Mouse (Mus musculus): ENCODE measurements around the gene Slc7a4. TPM values are rescaled to one million over a fixed set of nuclear protein-coding genes. Genes with fewer than 3 reads are reported as not detected.

Gene Slc7a4
- polyA plus RNA-seq, 1 experiment from 2014 or later, result 25.0 TPM

GRCm38 (mm10) chr16:17524156-17524555 lies 58.9 kb downstream of the Slc7a4 start:
- H3K9me3 ChIP-seq (ENCODE audit: control insufficient read depth, low read length), result no peaks in the 10 kb centered on the region
- H3K9ac ChIP-seq (replicated peaks; ENCODE audit: low read length), result no peak overlapping the region
- no peaks in the 10 kb centered on the region for H3K27me3 ChIP-seq (ENCODE audit: control insufficient read depth, insufficient read depth, low read length)
- H3K4me1 ChIP-seq (ENCODE audit: control insufficient read depth, insufficient read depth, low read length), result no peaks in the 10 kb centered on the region
- DNase-seq (no peak), ATAC-seq (ENCODE audit: low FRiP score, low TSS enrichment) (no peak)
- WGBS, result 93% methylated on average over 11 of the region's 11 CpGs
- H3K4me2 ChIP-seq (ENCODE audit: low read length), result no peak overlapping the region
- H3K27ac ChIP-seq (replicated peaks; ENCODE audit: low read depth, low read length), result no peak overlapping the region
- H3K36me3 ChIP-seq (ENCODE audit: control insufficient read depth, insufficient read depth, low read length), result peaks cover 94% of the 10 kb centered on the region
- no peak overlapping the region for H3K4me3 ChIP-seq (replicated peaks; ENCODE audit: low read depth, low read length)

Other genes with a start within 250 kb of the Slc7a4 start
- gene Snap29, start 177.2 kb downstream of the Slc7a4 start, polyA plus RNA-seq (2014; fragmentation: Nextera tagmentation; extraction: Ambion mirVana), result 10.7 and 16.2 TPM in 2 replicates
- 65.2 and 77.6 TPM in 2 replicates for gene Pi4ka, start 176.9 kb downstream of the Slc7a4 start, polyA plus RNA-seq (2014; fragmentation: Nextera tagmentation; extraction: Ambion mirVana)
- gene Crkl, start 131.2 kb downstream of the Slc7a4 start, polyA plus RNA-seq (2014; fragmentation: Nextera tagmentation; extraction: Ambion mirVana), result 76.3 and 85.4 TPM in 2 replicates
- 4.4 and 4.7 TPM in 2 replicates for gene Aifm3, start 93.6 kb downstream of the Slc7a4 start, polyA plus RNA-seq (2014; fragmentation: Nextera tagmentation; extraction: Ambion mirVana)
- gene Lztr1, start 74.5 kb downstream of the Slc7a4 start, polyA plus RNA-seq (2014; fragmentation: Nextera tagmentation; extraction: Ambion mirVana), result 117 and 121 TPM in 2 replicates
- gene Thap7, start 52.1 kb downstream of the Slc7a4 start, polyA plus RNA-seq (2014; fragmentation: Nextera tagmentation; extraction: Ambion mirVana), result 59.5 and 62.1 TPM in 2 replicates
- gene Lrrc74b, start 22.0 kb downstream of the Slc7a4 start, polyA plus RNA-seq (2014; fragmentation: Nextera tagmentation; extraction: Ambion mirVana), result 0.66 and 0.95 TPM in 2 replicates
- gene P2rx6, start 21.3 kb downstream of the Slc7a4 start, polyA plus RNA-seq (2014; fragmentation: Nextera tagmentation; extraction: Ambion mirVana), result 1.5 and 1.9 TPM in 2 replicates
- gene Smpd4, start 36.1 kb upstream of the Slc7a4 start, polyA plus RNA-seq (2014; fragmentation: Nextera tagmentation; extraction: Ambion mirVana), result 29.1 and 29.3 TPM in 2 replicates
- gene Ccdc74a, start 63.3 kb upstream of the Slc7a4 start, polyA plus RNA-seq (2014; fragmentation: Nextera tagmentation; extraction: Ambion mirVana), result 9.4 and 9.6 TPM in 2 replicates
- gene Med15, start 149.7 kb upstream of the Slc7a4 start, polyA plus RNA-seq (2014; fragmentation: Nextera tagmentation; extraction: Ambion mirVana), result 37.2 and 39.8 TPM in 2 replicates
- gene Klhl22, start 176.4 kb upstream of the Slc7a4 start, polyA plus RNA-seq (2014; fragmentation: Nextera tagmentation; extraction: Ambion mirVana), result 75.5 and 75.6 TPM in 2 replicates
- 0.55 and 1.0 TPM in 2 replicates for gene Scarf2, start 214.1 kb upstream of the Slc7a4 start, polyA plus RNA-seq (2014; fragmentation: Nextera tagmentation; extraction: Ambion mirVana)
- gene B830017H08Rik, start 249.9 kb upstream of the Slc7a4 start, polyA plus RNA-seq (2014; fragmentation: Nextera tagmentation; extraction: Ambion mirVana), result 2.4 and 5.3 TPM in 2 replicates

All from midbrain, embryonic 14.5 days (tissue).